8 mouse cellular contexts compared by ENCODE assay signal in the genomic region with DNA sequence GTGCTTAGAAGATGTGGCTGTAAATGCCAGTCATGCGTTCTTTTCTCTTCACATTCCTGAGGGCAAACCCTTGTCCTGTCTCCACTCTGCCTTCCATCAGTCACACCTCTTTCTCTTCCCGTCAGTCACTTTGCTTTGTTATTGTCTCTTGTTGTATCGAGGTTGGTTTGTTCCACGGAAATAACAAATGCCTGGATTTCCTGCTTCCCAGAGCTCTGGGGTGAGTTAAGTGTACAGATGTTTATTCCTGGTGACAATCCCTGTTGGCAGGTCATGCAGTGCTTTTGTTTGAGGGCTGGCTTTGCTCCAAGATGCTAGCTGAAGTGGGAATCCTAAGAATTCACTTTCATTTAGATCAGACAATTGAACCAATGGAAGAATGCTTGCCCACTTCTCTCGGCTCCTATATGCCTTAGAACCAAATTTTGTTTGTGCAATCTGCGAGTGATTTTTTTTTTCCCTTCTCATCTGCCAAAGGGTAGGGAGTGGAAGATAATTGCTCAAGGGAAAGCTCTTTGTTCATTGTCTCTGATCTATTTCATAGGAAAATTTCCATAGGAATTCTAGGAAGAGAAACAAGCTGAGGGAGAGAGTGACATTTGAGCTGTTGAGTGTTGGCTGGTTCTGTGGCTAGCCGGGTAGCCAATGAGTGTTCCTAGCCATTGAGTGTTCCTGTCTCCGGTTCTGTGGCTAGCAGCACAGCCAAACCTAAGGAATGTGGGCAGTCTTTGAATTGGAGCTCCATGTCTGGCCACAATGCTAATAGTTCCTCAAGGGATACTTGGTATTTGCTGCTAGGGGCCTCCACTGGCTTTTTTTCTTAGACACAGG.
DNase-seq lines count a peak whose midpoint lies in the region; ATAC-seq and TF ChIP-seq lines count a peak whose summit lies in the region.

No protein-coding gene starts in this region.

- no peaks in the 10 kb centered on the region for H3K36me3 ChIP-seq in midbrain, embryonic 10.5 days
- no peaks in the 10 kb centered on the region for H3K36me3 ChIP-seq in midbrain, embryonic 16.5 days (ENCODE audit: control insufficient read depth, insufficient read depth, low read length)
- H3K36me3 ChIP-seq in kidney, postnatal 0 days (ENCODE audit: insufficient read depth, low read length), result no peaks in the 10 kb centered on the region
- H3K36me3 ChIP-seq in midbrain, postnatal 0 days (ENCODE audit: insufficient read depth, low read length), result no peaks in the 10 kb centered on the region
- no peaks in the 10 kb centered on the region for H3K36me3 ChIP-seq in forebrain, embryonic 12.5 days (replicated peaks)

- no peak overlapping the region for H3K4me3 ChIP-seq in midbrain, embryonic 10.5 days
- H3K4me3 ChIP-seq in midbrain, embryonic 16.5 days (ENCODE audit: low read depth, low read length), result no peak overlapping the region
- no peak overlapping the region for H3K4me3 ChIP-seq in kidney, postnatal 0 days (replicated peaks; ENCODE audit: low read depth, low read length)
- no peak overlapping the region for H3K4me3 ChIP-seq in midbrain, postnatal 0 days (ENCODE audit: low read depth, low read length)
- H3K4me3 ChIP-seq in forebrain, embryonic 12.5 days (replicated peaks), result no peak overlapping the region

- no peaks in the 10 kb centered on the region for H3K27me3 ChIP-seq in midbrain, embryonic 10.5 days (ENCODE audit: low read depth, poor library complexity, severe bottlenecking)
- no peaks in the 10 kb centered on the region for H3K27me3 ChIP-seq in midbrain, embryonic 16.5 days (ENCODE audit: control insufficient read depth, insufficient read depth, low read depth, low read length)
- no peaks in the 10 kb centered on the region for H3K27me3 ChIP-seq in kidney, postnatal 0 days (ENCODE audit: insufficient read depth, low read length)
- H3K27me3 ChIP-seq in midbrain, postnatal 0 days (ENCODE audit: insufficient read depth, low read length), result no peaks in the 10 kb centered on the region
- H3K27me3 ChIP-seq in forebrain, embryonic 12.5 days, result no peaks in the 10 kb centered on the region

- no peak for TF ChIP-seq CTCF in kidney, postnatal 0 days (IDR thresholded peaks at IDR 0.05; ENCODE audit: low read depth)
- no peak for TF ChIP-seq CTCF in midbrain, postnatal 0 days (IDR thresholded peaks at IDR 0.05)

- H3K4me1 ChIP-seq in midbrain, embryonic 10.5 days, result peaks cover 21% of the 10 kb centered on the region
- no peaks in the 10 kb centered on the region for H3K4me1 ChIP-seq in midbrain, embryonic 16.5 days (ENCODE audit: control insufficient read depth, insufficient read depth, low read length)
- no peaks in the 10 kb centered on the region; the same call in 1 of the 2 replicates for H3K4me1 ChIP-seq in kidney, postnatal 0 days (replicated peaks; ENCODE audit: insufficient read depth, low read length)
- no peaks in the 10 kb centered on the region for H3K4me1 ChIP-seq in midbrain, postnatal 0 days (ENCODE audit: insufficient read depth, low read length)
- H3K4me1 ChIP-seq in forebrain, embryonic 12.5 days, result peaks cover 9% of the 10 kb centered on the region; the same call in 1 of the 2 replicates

- no peak overlapping the region for H3K4me2 ChIP-seq in midbrain, embryonic 16.5 days (ENCODE audit: low read length)
- no peak overlapping the region for H3K4me2 ChIP-seq in kidney, postnatal 0 days (ENCODE audit: low read length)
- no peak overlapping the region for H3K4me2 ChIP-seq in midbrain, postnatal 0 days (ENCODE audit: low read depth, low read length, poor library complexity, severe bottlenecking)
- no peak overlapping the region for H3K4me2 ChIP-seq in forebrain, embryonic 12.5 days

- WGBS in midbrain, embryonic 10.5 days, result 29% methylated on average over 8 of the region's 8 CpGs
- WGBS in midbrain, embryonic 16.5 days, result 14% methylated on average over 8 of the region's 8 CpGs
- 46% methylated on average over 8 of the region's 8 CpGs for WGBS in kidney, postnatal 0 days
- 20% methylated on average over 8 of the region's 8 CpGs for WGBS in midbrain, postnatal 0 days
- WGBS in forebrain, embryonic 12.5 days, result 21% methylated on average over 8 of the region's 8 CpGs

- peak overlapping the region; percentile 49 for H3K27ac ChIP-seq in midbrain, embryonic 10.5 days (replicated peaks)
- no peak overlapping the region for H3K27ac ChIP-seq in midbrain, embryonic 16.5 days (ENCODE audit: low read length)
- H3K27ac ChIP-seq in kidney, postnatal 0 days, result peak overlapping the region; percentile 36; the same call in 1 of the 2 replicates
- H3K27ac ChIP-seq in midbrain, postnatal 0 days (ENCODE audit: low read depth, low read length), result no peak overlapping the region
- H3K27ac ChIP-seq in forebrain, embryonic 12.5 days, result no peak overlapping the region; the same call in 1 of the 2 replicates

- no peak for DNase-seq in midbrain, embryonic 10.5 days (ENCODE audit: low spot score)
- DNase-seq in heart, adult 18-20 months, result peak; percentile 76 to 88
- DNase-seq in kidney, postnatal 0 days (ENCODE audit: low spot score), result peak; percentile 65
- DNase-seq in midbrain, postnatal 0 days (ENCODE audit: low spot score), result peak; percentile 24
- DNase-seq in urinary bladder, adult 2 months (ENCODE audit: low spot score), result no peak
- no peak for DNase-seq in right cerebral cortex, adult 18-20 months

- ATAC-seq in midbrain, embryonic 16.5 days, result no peak
- no peak; the same call in 1 of the 2 replicates for ATAC-seq in kidney, postnatal 0 days (replicated peaks; ENCODE audit: low FRiP score, low read depth)
- no peak for ATAC-seq in midbrain, postnatal 0 days (ENCODE audit: low FRiP score)
- ATAC-seq in forebrain, embryonic 12.5 days (ENCODE audit: low FRiP score), result no peak

- H3K9ac ChIP-seq in midbrain, embryonic 16.5 days (ENCODE audit: low read depth, low read length), result no peak overlapping the region
- no peak overlapping the region for H3K9ac ChIP-seq in kidney, postnatal 0 days (ENCODE audit: low read depth, low read length)
- no peak overlapping the region for H3K9ac ChIP-seq in midbrain, postnatal 0 days (replicated peaks; ENCODE audit: low read length, poor library complexity, severe bottlenecking)
- H3K9ac ChIP-seq in forebrain, embryonic 12.5 days, result no peak overlapping the region

- H3K9me3 ChIP-seq in midbrain, embryonic 10.5 days (replicated peaks), result no peaks in the 10 kb centered on the region
- H3K9me3 ChIP-seq in midbrain, embryonic 16.5 days (replicated peaks; ENCODE audit: control insufficient read depth, low read length, poor library complexity, severe bottlenecking), result no peaks in the 10 kb centered on the region
- no peaks in the 10 kb centered on the region for H3K9me3 ChIP-seq in kidney, postnatal 0 days (replicated peaks; ENCODE audit: low read length)
- H3K9me3 ChIP-seq in midbrain, postnatal 0 days (ENCODE audit: low read length), result no peaks in the 10 kb centered on the region
- H3K9me3 ChIP-seq in forebrain, embryonic 12.5 days, result no peaks in the 10 kb centered on the region

Comparison
In these comparisons a context has a peak if more than half of its experiments do, and no peak if none do; other contexts are left out.
1. DNase-seq: peak in heart, adult 18-20 months (2 of 2), kidney, postnatal 0 days (single experiment) and midbrain, postnatal 0 days (single experiment); none in midbrain, embryonic 10.5 days (single experiment), urinary bladder, adult 2 months (single experiment) and right cerebral cortex, adult 18-20 months (single experiment).
2. H3K27ac ChIP-seq: peak in midbrain, embryonic 10.5 days (single experiment) and kidney, postnatal 0 days (single experiment); none in midbrain, embryonic 16.5 days (single experiment), midbrain, postnatal 0 days (single experiment) and forebrain, embryonic 12.5 days (single experiment).